In the genomic region with DNA sequence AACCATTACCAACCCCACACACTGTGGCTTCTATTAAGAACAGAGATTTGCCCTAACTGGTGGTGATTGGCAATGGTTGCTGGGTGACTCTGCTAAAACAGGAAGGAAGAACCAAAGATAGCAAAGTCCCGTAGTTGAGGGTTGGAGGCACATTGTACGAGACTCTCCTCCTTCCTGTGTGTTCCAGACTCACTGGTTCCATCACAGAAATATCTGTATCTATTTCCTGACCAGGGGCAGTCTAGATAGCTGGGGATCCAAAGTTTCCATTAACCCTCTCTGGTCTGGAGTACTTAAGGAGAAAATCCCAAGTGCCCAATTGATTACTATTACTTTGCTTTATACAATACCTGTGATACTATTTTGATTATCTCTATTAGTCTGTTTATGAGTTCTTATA, we compare ENCODE assay signal across 33 mouse cellular contexts. TPM values are rescaled to one million over a fixed set of nuclear protein-coding genes. Genes with fewer than 3 reads are reported as not detected.
"Had no signal": no experiment of that assay in that cellular context is flagged by ENCODE, and none has a peak within 500 bp of the region (broad histone marks: within the 10 kb centered on the region; RNA-seq: fewer than 3 reads in every experiment).

No protein-coding gene starts in this region.

- H3K4me1 ChIP-seq: limb, embryonic 10.5 days; limb, embryonic 12.5 days; limb, embryonic 13.5 days; limb, embryonic 15.5 days; liver, embryonic 13.5 days; liver, embryonic 15.5 days; lung, embryonic 15.5 days; midbrain, embryonic 12.5 days; midbrain, embryonic 13.5 days; midbrain, embryonic 15.5 days; neural tube, embryonic 12.5 days had no signal

- DNase-seq: left cerebral cortex, postnatal 4 days; liver; liver, embryonic 13.5 days; liver, postnatal 0 days; lung, adult 18-20 months; lung, adult 2 months; lung, embryonic 14.5 days; lung, postnatal 10 days; lung, postnatal 14 days; lung, postnatal 36 days; lung, postnatal 4 days; midbrain, embryonic 14.5 days had no signal

- H3K9ac ChIP-seq: limb, embryonic 12.5 days; limb, embryonic 13.5 days; limb, embryonic 15.5 days; liver, embryonic 13.5 days; liver, embryonic 14.5 days; liver, embryonic 15.5 days; liver, postnatal 0 days; lung, embryonic 14.5 days; lung, embryonic 15.5 days; midbrain, embryonic 12.5 days; midbrain, embryonic 13.5 days; midbrain, embryonic 15.5 days; neural tube, embryonic 12.5 days had no signal

- H3K36me3 ChIP-seq: limb, embryonic 10.5 days; limb, embryonic 12.5 days; limb, embryonic 13.5 days; limb, embryonic 15.5 days; liver, embryonic 13.5 days; liver, embryonic 15.5 days; lung, embryonic 15.5 days; midbrain, embryonic 10.5 days; midbrain, embryonic 12.5 days; midbrain, embryonic 13.5 days; midbrain, embryonic 15.5 days; neural tube, embryonic 12.5 days had no signal

- ATAC-seq: liver, postnatal 0 days; lung, postnatal 0 days; midbrain, embryonic 13.5 days; midbrain, embryonic 15.5 days; midbrain, embryonic 16.5 days had no signal

- H3K9me3 ChIP-seq: limb, embryonic 10.5 days; limb, embryonic 12.5 days; limb, embryonic 13.5 days; limb, embryonic 15.5 days; liver, embryonic 13.5 days; liver, embryonic 15.5 days; lung, embryonic 15.5 days; megakaryocyte, embryonic 14.5 days; midbrain, embryonic 10.5 days; midbrain, embryonic 12.5 days; midbrain, embryonic 13.5 days; midbrain, embryonic 15.5 days; neural tube, embryonic 12.5 days had no signal

- H3K4me2 ChIP-seq: limb, embryonic 12.5 days; limb, embryonic 13.5 days; limb, embryonic 15.5 days; liver, embryonic 11.5 days; liver, embryonic 13.5 days; liver, embryonic 15.5 days; lung, embryonic 14.5 days; lung, embryonic 15.5 days; midbrain, embryonic 11.5 days; midbrain, embryonic 12.5 days; midbrain, embryonic 13.5 days; midbrain, embryonic 15.5 days; neural tube, embryonic 12.5 days had no signal

- H3K27ac ChIP-seq: limb, embryonic 10.5 days; limb, embryonic 12.5 days; limb, embryonic 13.5 days; limb, embryonic 15.5 days; liver, embryonic 13.5 days; liver, embryonic 14.5 days; liver, embryonic 15.5 days; lung, embryonic 15.5 days; macrophage; midbrain, embryonic 10.5 days; midbrain, embryonic 12.5 days; midbrain, embryonic 13.5 days; midbrain, embryonic 15.5 days; neural tube, embryonic 12.5 days had no signal

- H3K4me3 ChIP-seq: limb, embryonic 10.5 days; limb, embryonic 12.5 days; limb, embryonic 13.5 days; limb, embryonic 15.5 days; liver, embryonic 13.5 days; liver, embryonic 15.5 days; lung, embryonic 15.5 days; megakaryocyte, embryonic 14.5 days; midbrain, embryonic 10.5 days; midbrain, embryonic 12.5 days; midbrain, embryonic 13.5 days; midbrain, embryonic 15.5 days; myocyte; neural tube, embryonic 12.5 days had no signal

- H3K27me3 ChIP-seq: limb, embryonic 12.5 days; limb, embryonic 13.5 days; limb, embryonic 15.5 days; liver, embryonic 13.5 days; liver, embryonic 15.5 days; lung, embryonic 15.5 days; midbrain, embryonic 12.5 days; midbrain, embryonic 13.5 days; midbrain, embryonic 15.5 days; neural tube, embryonic 12.5 days had no signal

RNA-seq across cellular contexts. Expression of a gene that starts 35.6 kb away (rescaled TPM):
- total RNA-seq: megakaryocyte-erythroid progenitor cell, adult 5-6 weeks; monocyte, adult 5-6 weeks had no signal
